Mouse (Mus musculus) CH12.LX (cell line): ENCODE results near the gene Jup.
"Not testable (repeated sequence)": the region's sequence is repeated elsewhere in the genome, so short reads cannot be mapped to it uniquely, and the experiment has no call there.

Source experiments
- CHD2 ChIP-seq: IDR thresholded peaks from 2 replicates; pipeline ENCODE4 v1.6.1; 2011; ENCODE audit warnings: low read length, improper control_type of control experiment
- POLR2A ChIP-seq: IDR thresholded peaks from 2 replicates; pipeline ENCODE4 v1.6.1; 2011; ENCODE audit warnings: low read depth, mild to moderate bottlenecking, improper control_type of control experiment, low read length
- ZC3H11A ChIP-seq: IDR thresholded peaks from 2 replicates; pipeline ENCODE4 v1.6.1; 2012; ENCODE audit warnings: low read depth, mild to moderate bottlenecking, inconsistent platforms, low read length, improper control_type of control experiment

GRCm38 (mm10) chr11:100321479-100322305 lies 75.9 kb downstream of the Jup start:
- not testable (repeated sequence) for TF ChIP-seq POLR2A, CHD2, ZC3H11A
